Mouse (Mus musculus) adrenal gland, adult (tissue): ENCODE data around the gene Papolb.

Experiments
- DNase-seq, 2 experiments: peaks; one replicate each; pipeline ENCODE4 v3.0.0; 2022 to 2023; ENCODE audit warnings: low spot score in 1 of 2; ENCODE audit not compliant: inconsistent age in 2 of 2

Gene Papolb

GRCm38 (mm10) chr5:142521195-142521866, 8.5 kb downstream of the Papolb start:
- DNase-seq: peak; percentile 55 to 80

DNA sequence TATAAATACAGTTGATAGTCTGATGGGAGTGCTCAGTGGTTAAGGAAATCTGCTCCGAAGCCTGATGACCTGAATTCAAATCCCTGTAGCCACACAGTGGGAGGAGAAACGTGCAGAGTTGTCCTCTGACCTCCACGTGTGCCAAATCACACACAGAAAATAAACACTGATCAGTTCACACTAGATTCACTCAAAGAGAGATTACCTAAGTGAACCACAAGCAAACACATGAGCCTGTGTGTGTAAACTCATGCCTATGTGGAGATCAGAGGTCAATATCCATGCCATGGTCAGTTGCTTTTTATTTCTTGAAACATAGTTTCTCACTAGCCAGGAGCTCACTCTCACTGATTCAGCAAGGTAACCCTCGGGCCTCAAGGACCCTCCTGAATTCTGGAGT, 9.5 kb downstream of the Papolb start:
- DNase-seq: no peak

DNA sequence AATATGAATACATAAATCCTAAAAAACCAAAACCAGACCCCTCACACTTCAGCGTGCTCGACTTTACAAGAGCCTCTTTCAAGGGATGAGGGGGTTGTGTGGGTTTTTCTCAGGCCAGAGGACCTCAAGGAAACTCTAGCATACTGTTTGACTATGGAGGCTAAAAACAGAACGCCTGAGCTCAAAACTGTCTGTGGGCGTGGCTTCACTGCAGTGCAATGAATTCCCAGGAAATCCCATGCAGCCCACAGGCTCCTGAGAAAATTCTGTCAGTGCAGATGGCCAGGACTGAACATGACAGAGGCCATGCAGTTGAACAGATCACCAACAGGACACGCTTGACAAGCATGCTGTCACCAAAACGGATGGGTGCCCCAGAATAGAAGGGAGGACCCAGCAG, 10.9 kb downstream of the Papolb start:
- DNase-seq: no peak

DNA sequence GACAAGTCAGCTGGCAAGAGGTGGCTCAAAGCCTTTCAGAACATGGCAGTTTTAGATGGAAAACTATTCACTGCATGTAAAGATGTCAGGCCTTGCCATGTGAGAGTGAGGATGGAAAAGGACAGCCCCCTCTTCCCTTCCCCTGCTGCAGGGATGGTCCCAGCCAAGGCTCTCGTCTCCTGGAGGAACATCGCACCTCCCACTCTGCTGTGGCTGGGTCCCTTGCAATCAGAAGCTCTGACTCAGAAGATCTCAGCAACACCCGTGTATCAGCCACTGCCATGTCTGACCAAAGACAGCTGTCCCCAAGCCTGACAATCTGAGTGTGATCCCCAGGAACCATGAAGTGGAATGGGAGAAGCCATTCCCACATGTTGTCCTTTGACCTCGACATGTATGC, 17.8 kb downstream of the Papolb start:
- no peak for DNase-seq

DNA sequence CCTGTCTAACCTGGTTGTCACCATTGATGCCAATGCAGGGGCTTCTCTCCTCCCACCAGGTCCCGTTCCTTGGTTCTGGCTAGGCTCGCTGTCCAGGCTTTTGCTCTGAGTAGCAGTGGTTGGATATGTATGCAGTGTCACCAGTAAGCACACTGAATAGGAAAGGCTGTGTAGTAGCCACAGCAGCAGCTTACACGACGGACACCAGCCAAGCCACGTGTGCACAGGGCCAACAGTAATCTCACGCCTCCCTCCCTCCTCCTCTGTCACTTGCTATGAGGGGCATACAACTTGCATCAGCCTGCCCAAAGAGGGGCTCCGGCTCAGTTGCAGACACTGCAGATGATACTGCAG, 19.8 kb downstream of the Papolb start:
- no peak for DNase-seq

DNA sequence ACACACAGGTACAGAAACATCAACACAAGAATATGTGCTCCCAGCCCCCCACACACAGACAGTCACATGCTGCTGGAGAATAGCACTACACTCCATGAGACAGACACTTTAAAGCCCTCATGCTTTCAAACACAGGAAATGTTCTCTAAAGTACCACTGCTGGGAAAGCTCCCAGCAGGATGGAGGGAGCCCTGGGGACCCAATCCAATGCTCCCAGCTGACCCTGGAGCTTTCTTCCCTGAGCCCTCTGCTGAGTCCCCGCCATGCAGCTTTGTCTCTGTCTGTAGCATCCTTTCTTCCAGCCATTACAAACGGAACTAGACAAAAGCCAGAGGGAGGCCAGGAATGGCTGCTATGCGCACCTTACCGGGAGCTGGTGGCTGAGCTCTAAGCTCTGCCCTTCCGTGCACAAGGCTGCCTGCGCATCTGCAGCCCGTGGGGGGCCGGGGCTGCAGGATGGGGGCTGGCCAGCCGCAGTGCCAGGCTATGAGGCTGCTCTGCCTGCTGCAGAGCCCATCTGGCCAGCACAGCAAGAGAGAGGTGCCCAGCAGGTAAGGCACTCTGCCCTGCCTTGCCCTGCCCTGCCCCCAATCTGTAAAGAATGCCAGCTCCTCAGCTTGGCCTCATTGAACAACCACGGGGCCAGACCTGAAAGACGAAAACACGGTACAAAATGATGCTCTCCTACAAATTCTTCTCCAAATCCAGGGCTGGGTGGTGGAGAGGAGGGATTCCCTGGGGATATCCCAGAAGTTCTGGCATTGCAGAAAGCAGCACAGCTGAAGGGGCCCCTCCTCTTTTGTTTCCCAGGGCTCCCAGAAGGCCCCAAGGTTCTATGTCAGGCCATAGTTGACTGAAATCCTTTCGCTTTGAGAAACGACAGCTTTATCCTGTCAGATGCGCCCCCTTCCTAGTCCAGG, 20.5 kb downstream of the Papolb start:
- no peak for DNase-seq

DNA sequence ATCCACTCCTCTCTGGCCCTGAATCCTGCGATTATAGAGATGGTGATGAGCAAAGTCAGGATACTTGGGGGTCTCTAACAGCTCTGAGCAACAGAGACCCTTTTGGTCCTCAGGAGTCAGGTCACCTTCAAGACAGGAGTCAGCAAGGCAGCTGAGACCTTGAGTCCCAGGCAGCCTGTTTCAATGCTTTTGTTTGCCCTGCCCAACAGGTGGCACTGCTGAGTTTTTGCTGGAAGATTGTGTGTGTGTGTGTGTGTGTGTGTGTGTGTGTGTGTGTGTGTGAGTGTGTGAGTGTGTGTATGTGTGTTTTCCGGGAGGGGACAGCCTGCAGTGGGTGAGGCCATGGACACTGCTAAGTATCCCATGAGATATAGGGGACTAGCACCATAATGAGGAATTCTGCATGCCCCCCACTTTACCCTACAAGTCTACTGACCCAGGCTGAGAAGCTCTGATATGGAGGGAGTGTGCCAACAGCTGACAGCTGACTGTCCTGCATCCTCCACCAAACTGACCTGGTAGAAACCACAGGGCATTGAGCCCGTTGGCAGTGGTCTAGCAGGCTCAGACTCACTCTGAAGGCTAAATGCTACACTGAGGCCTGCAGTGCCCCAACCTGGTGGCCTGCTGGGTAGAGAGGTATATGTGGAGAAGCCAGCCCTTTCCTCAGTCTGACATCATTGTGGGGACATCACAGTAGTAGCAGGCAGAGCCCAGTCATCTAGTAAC, 24.0 kb downstream of the Papolb start:
- peak in 1 of 2 experiments; percentile 48 for DNase-seq

DNA sequence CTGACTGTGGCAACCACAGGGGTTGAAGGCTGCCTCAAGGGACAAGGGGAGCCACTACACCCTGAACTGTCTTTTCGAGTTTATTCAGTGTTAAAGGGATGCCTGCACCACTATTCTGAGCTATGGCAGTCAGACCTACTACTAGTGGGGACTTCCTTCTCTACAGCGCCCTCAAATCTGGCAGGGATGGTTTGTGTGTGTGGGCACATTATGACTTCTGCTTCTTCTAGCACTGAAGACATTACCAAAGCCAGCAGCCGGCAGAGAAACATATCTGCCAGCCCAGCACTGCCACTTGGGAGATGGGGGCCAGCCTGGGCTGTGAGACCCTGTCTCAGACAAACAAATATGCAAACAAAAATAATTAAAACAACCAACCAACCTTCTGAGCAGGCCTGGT, 25.7 kb downstream of the Papolb start:
- no peak for DNase-seq

DNA sequence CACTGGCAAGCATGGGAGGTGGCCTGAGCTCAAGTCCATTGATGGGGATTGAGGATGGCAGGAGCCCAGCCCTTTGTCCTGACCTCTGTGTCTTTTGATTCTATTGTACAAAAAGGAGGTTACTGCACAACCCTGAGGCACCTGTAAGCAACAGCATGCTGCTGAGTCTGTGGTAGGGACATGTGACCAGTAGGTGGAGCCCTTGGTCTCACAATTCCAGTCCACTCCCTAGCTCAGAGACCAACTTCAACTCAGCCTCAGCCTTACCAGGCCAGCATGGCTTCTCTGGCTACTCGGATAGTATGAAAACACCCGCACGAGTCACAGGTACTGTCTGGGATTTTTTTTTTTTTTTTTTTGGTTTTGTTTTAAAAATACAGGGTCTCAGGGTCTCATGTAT, 27.5 kb downstream of the Papolb start:
- DNase-seq: peak; percentile 83 to 93

DNA sequence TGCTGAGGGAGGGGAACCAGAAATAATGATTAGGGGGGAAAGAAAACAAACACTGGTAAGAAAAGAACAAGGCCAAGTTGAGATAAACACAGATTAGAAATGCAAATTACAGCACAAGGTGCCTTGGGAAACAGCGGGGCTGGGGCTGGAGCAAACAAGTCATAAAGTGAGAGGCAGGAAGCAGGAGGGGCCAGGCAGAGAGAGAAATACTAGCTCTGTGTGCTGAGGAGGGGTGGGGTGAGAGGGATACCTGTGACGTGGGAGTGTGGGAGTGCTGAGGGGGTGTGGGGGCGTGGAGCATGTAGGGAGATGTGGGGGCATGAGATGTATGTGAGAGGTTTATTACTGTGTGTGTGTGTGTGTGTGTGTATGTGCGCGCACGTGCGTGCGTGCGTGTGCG, 29.0 kb downstream of the Papolb start:
- DNase-seq: no peak

DNA sequence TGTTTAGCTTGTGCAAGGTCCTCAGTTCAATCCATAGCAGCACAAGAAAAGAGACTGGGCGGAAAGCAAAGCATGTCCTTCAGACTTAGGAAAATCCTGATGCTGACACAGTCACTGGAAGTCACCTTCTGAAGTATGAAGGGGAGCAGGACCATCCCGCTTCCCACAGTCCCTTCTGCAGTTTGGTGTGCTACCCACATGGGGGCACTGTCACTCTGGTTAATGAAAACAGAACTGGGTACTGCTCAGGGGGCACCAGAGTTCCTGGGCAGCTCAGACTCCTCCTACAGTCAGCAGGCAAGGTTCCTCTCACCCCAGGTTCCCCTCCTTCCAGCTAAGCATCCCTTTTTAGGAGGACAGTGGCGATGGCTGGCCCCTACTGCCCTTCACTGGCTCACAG, 30.9 kb downstream of the Papolb start:
- peak in 1 of 2 experiments; percentile 59 for DNase-seq

GRCm38 (mm10) chr5:142495321-142496096, 34.4 kb downstream of the Papolb start:
- peak; percentile 54 to 72 for DNase-seq

DNA sequence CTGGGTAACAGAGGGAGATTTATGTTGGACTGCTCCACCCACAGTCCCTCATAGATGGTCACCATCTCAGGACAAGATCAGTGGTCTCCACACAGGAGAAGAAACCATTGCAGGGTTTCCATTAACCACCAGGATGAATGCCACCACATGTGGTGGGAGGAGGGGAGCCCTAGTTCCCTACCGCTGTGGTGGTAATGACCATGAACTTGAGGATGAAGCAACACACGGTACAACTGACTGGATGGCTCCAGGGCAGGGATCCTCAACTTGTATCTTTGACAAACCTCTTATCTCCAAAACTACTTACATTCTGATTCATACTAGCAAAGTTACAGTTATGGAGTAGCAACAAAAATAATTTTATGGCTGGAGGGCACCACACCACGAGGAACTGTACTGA, 36.6 kb downstream of the Papolb start:
- DNase-seq: peak; percentile 53 to 77

DNA sequence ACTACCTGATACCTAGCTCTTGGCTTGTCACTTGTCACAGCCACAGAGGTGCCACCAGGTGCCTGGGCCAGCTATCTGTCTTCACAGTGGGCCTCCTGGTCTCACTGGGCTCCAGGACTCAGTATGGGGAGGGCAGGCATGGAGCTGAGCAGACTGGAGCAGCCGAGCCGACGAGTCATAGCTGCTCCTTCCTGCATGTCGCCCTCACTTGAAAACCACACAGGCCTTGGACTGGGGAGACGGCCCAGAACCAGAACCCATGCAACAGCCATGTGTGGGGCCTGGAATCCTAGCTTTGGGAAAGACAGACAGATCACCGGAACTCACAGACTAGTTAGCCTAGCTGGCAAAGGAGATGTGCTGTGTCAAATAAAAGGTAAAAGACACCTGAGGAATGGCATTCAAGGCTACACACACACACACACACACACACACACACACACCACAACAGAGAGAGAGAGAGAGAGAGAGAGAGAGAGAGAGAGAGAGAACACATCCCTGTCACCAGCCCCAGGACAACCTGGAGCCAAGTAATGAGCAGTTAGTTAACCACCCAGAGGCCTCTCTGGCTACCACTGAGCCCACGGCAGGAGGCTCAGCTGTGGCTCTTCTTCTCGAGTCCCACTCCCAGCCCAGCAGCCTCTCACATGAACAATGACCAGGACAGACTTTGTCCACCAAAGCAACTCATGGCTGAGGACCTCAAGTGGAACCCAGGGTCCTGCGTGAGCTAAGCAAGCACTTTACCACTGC, 39.7 kb downstream of the Papolb start:
- DNase-seq: no peak

DNA sequence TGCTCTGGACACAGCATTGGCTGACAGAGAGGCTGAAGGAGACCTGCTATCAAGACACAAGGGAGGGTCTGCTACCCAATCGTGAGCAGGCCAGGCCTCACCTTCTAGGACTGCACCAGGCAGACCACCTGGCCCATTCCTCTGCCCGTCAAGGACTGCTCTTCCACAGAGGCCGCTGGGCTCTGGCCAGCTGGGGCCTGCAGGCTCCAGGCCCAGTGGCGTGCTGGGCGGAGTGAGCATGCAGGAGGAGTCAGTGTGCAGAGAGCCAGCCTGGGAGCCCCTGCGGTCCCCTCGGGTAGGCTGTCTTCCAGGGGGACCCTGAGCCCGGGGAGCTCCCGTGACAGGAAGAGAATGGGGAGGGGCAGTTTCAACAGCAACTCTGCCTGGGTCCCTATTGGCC, 43.2 kb downstream of the Papolb start:
- DNase-seq: no peak

DNA sequence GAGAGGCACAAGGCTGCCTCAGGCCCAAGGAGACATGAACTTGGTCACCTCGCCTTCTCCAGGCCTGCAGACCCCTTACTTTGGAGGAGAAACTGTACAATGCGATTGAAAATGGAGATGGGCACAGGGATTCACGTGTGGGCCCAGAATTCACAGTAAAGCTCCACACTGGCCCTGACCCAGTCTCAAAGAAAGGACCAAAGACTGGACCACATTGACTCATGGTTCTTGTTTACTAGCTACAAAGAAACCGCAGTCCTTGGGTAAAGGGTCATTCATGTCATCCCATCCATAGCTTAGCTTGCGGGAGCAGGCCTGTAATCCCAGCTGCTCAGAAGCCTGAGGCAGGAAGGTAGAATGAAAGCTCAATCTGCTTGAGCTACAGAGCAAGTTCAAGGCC, 46.3 kb downstream of the Papolb start:
- DNase-seq: peak in 1 of 2 experiments; percentile 70

DNA sequence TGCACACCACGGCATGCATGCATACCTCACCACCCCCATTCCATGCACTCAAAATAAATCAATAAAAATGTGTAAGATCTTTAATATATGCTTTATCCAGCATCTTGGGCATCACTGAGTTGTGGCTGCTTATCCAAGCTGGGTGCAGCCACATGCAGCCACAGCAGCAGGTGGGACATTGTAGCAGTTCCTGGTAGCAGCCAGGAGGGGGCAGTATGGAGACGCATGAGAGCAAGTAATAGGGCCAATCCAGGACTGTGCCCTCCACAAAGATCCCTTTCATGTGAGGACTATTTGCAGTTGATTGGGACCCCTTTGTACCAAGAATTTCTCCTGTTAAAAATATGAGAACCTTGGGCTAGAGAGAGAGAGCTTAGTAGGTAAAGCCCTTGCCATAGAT, 47.4 kb downstream of the Papolb start:
- DNase-seq: peak in 1 of 2 experiments; percentile 82

GRCm38 (mm10) chr5:142478829-142479435, 50.9 kb downstream of the Papolb start:
- peak; percentile 81 to 94 for DNase-seq

GRCm38 (mm10) chr5:142477866-142478615, 51.8 kb downstream of the Papolb start:
- DNase-seq: peak in 1 of 2 experiments; percentile 58
